Mouse (Mus musculus): Measurements from ENCODE around the gene Prr19. TPM values are rescaled to one million over a fixed set of nuclear protein-coding genes. Genes with fewer than 3 reads are reported as not detected.

Gene Prr19
- polyA plus RNA-seq, 1 experiment = 0.08 TPM

- no peaks in the 10 kb centered on the region for H3K27me3 ChIP-seq (ENCODE audit: control insufficient read depth, insufficient read depth, low read length)
- TF ChIP-seq POLR2A (IDR thresholded peaks at IDR 0.05; ENCODE audit: control insufficient read depth, extremely low read depth, insufficient read depth, low read length, poor library complexity) (no peak), CTCF (IDR thresholded peaks at IDR 0.05; ENCODE audit: borderline replicate concordance, control insufficient read depth, extremely low read depth, insufficient read depth, low read length, poor library complexity) (no peak)
- no peaks in the 10 kb centered on the region for H3K4me1 ChIP-seq (replicated peaks; ENCODE audit: control insufficient read depth, insufficient read depth, low read length)
- no peak overlapping the region for H3K27ac ChIP-seq (ENCODE audit: control insufficient read depth, insufficient read depth, low read length)
- 90% methylated on average over 20 of the region's 20 CpGs for WGBS
- DNase-seq = no peak
- no peaks in the 10 kb centered on the region for H3K36me3 ChIP-seq (ENCODE audit: control insufficient read depth, insufficient read depth, low read length)
- H3K4me3 ChIP-seq (ENCODE audit: control insufficient read depth, insufficient read depth, low read length) = no peak overlapping the region
Measured at GRCm38 (mm10) chr7:25341000-25341784, 40.0 kb downstream of the Prr19 start.

- no peaks in the 10 kb centered on the region for H3K36me3 ChIP-seq (ENCODE audit: control insufficient read depth, insufficient read depth, low read length)
- 91% methylated on average over 8 of the region's 8 CpGs for WGBS
Measured at GRCm38 (mm10) chr7:25348861-25349260, 47.6 kb downstream of the Prr19 start.

More at GRCm38 (mm10) chr7:25348861-25349260, 47.6 kb downstream of the Prr19 start:
- TF ChIP-seq CTCF (IDR thresholded peaks at IDR 0.05; ENCODE audit: borderline replicate concordance, control insufficient read depth, extremely low read depth, insufficient read depth, low read length, poor library complexity) (no peak), POLR2A (IDR thresholded peaks at IDR 0.05; ENCODE audit: control insufficient read depth, extremely low read depth, insufficient read depth, low read length, poor library complexity) (no peak)
- Histone ChIP-seq H3K4me1 (replicated peaks; ENCODE audit: control insufficient read depth, insufficient read depth, low read length) (no peaks in the 10 kb centered on the region), H3K27me3 (ENCODE audit: control insufficient read depth, insufficient read depth, low read length) (no peaks in the 10 kb centered on the region), H3K27ac (ENCODE audit: control insufficient read depth, insufficient read depth, low read length) (no peak overlapping the region), H3K4me3 (ENCODE audit: control insufficient read depth, insufficient read depth, low read length) (no peak overlapping the region)
- no peak for DNase-seq

Other genes starting within 250 kb of the Prr19 start
- gene Grik5, start 229.1 kb upstream of the Prr19 start, polyA plus RNA-seq (2012; rRNA removed) = 19.1 and 23.0 TPM in 2 replicates
- 65.0 and 68.8 TPM in 2 replicates for gene Zfp574, start 228.8 kb upstream of the Prr19 start, polyA plus RNA-seq (2012; rRNA removed)
- 5.6 and 5.7 TPM in 2 replicates for gene Pou2f2, start 121.7 kb upstream of the Prr19 start, polyA plus RNA-seq (2012; rRNA removed)
- gene Dedd2, start 80.8 kb upstream of the Prr19 start, polyA plus RNA-seq (2012; rRNA removed) = 93.6 and 102 TPM in 2 replicates
- 38.2 and 46.5 TPM in 2 replicates for gene Zfp526, start 80.0 kb upstream of the Prr19 start, polyA plus RNA-seq (2012; rRNA removed)
- 332 and 343 TPM in 2 replicates for gene Gsk3a, start 63.6 kb upstream of the Prr19 start, polyA plus RNA-seq (2012; rRNA removed)
- gene Erf, start 50.6 kb upstream of the Prr19 start, polyA plus RNA-seq (2012; rRNA removed) = 59.4 and 60.4 TPM in 2 replicates
- gene Cic, start 33.7 kb upstream of the Prr19 start, polyA plus RNA-seq (2012; rRNA removed) = 270 and 297 TPM in 2 replicates
- gene Pafah1b3, start 3.4 kb upstream of the Prr19 start, polyA plus RNA-seq (2012; rRNA removed) = 138 and 140 TPM in 2 replicates
- 0.08 and 0.13 TPM in 2 replicates for gene Tmem145, start 4.7 kb downstream of the Prr19 start, polyA plus RNA-seq (2012; rRNA removed)
- gene Megf8, start 15.8 kb downstream of the Prr19 start, polyA plus RNA-seq (2012; rRNA removed) = 11.9 and 14.8 TPM in 2 replicates
- 13.4 and 20.6 TPM in 2 replicates for gene Cnfn, start 68.3 kb downstream of the Prr19 start, polyA plus RNA-seq (2012; rRNA removed)
- 75.3 and 91.6 TPM in 2 replicates for gene Lipe, start 97.3 kb downstream of the Prr19 start, polyA plus RNA-seq (2012; rRNA removed)
- 0.56 and 1.2 TPM in 2 replicates for gene Cxcl17, start 111.5 kb downstream of the Prr19 start, polyA plus RNA-seq (2012; rRNA removed)
- 5.0 and 5.8 TPM in 2 replicates for gene Ceacam1, start 176.2 kb downstream of the Prr19 start, polyA plus RNA-seq (2012; rRNA removed)
- 0.22 TPM in 1 of 2 replicates, not detected in the other for gene Ceacam2, start 238.4 kb downstream of the Prr19 start, polyA plus RNA-seq (2012; rRNA removed)